Mouse (Mus musculus) liver, adult 2 months (tissue): ENCODE results near the gene Rgs10.

ENCODE experiments used
- CTCF ChIP-seq: fragments of 200-500 bp; IDR thresholded peaks from 2 replicates; pipeline ENCODE4 v1.5.1; 2011; ENCODE audit warnings: low read depth, low read length, control low read depth
- POLR2A ChIP-seq: fragments of 200-500 bp; IDR thresholded peaks from 2 replicates; pipeline ENCODE4 v1.6.1; 2011; ENCODE audit warnings: low read length, control low read depth; ENCODE audit not compliant: insufficient read depth; ENCODE audit errors: extremely low read depth

DNA sequence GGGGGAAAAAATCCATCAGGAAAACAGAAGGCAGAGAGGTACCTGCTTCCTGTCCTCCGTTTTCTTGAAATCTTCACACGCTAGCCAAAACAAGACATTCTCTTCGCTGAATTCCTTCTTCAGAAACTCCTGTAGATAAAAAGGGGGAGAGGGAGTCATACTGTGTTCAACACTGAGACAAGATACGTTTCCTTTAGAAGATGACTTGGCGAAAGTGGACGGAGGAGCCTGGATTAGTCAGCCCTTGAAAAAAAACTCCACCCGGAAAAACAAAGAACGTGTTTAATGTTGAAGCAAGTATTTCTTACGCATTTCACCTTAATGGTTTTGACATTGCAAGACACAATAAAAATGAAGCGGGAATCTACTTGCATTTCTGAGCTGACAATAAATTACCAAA, 15.4 kb downstream of the Rgs10 start:
- TF ChIP-seq POLR2A, result no peak
- no peak for TF ChIP-seq CTCF
